Mouse (Mus musculus) heart, adult 2 months (tissue): ENCODE data around the gene Itpr2. TPM values are rescaled to one million over a fixed set of nuclear protein-coding genes. Genes with fewer than 3 reads are reported as not detected.

ENCODE experiments used
- DNase-seq, 2 experiments: peaks; one replicate each; pipeline ENCODE4 v3.0.0; 2021
- H3K27ac ChIP-seq: fragments of 200-600 bp; 2 replicates; pipeline ENCODE4 v1.8.1; 2022
- H3K27me3 ChIP-seq: fragments of 200-500 bp; 2 replicates; pipeline ENCODE4 v1.6.1; 2012; ENCODE audit warnings: mild to moderate bottlenecking, low read length, inconsistent platforms, mixed read lengths; ENCODE audit not compliant: control insufficient read depth, insufficient read depth
- H3K36me3 ChIP-seq: fragments of 200-500 bp; 2 replicates; pipeline ENCODE4 v1.6.1; 2012; ENCODE audit warnings: low read length, inconsistent platforms; ENCODE audit not compliant: control insufficient read depth, insufficient read depth
- H3K4me1 ChIP-seq: fragments of 200-500 bp; 2 replicates; pipeline ENCODE4 v1.6.1; 2011; ENCODE audit warnings: low read length; ENCODE audit not compliant: control insufficient read depth, insufficient read depth
- H3K4me3 ChIP-seq: fragments of 200-600 bp; 2 replicates; pipeline ENCODE4 v1.8.1; 2022
- H3K79me2 ChIP-seq: fragments of 200-500 bp; replicated peaks from 2 replicates; pipeline ENCODE4 v1.6.1; 2012; ENCODE audit warnings: mild to moderate bottlenecking, inconsistent platforms, low read length, moderate library complexity, mixed read lengths; ENCODE audit not compliant: control insufficient read depth, insufficient read depth
- H3K9ac ChIP-seq: fragments of 200-500 bp; 2 replicates; pipeline ENCODE4 v1.6.1; 2012; ENCODE audit warnings: low read depth, mild to moderate bottlenecking, control low read depth, inconsistent platforms, low read length, mixed read lengths
- CTCF ChIP-seq: fragments of 200-600 bp; IDR thresholded peaks from 2 replicates; pipeline ENCODE4 v1.8.1; 2022; ENCODE audit warnings: antibody characterized with exemption, mild to moderate bottlenecking, moderate library complexity
- EP300 ChIP-seq: fragments of 200-500 bp; IDR thresholded peaks from 2 replicates; pipeline ENCODE4 v1.6.1; 2011; ENCODE audit warnings: low read depth, low read length, control low read depth; ENCODE audit not compliant: insufficient read depth
- POLR2A ChIP-seq: fragments of 200-500 bp; IDR thresholded peaks from 2 replicates; pipeline ENCODE4 v1.6.1; 2011; ENCODE audit warnings: mild to moderate bottlenecking, low read depth, low read length, control low read depth; ENCODE audit not compliant: insufficient read depth
- WGBS: fragments of 180-500 bp; shearing (Covaris S2); methylation state at CpG from one replicate; pipeline ENCODE4 v1.1.7; 2018; 5-methylcytosine and 5-hydroxymethylcytosine counted together
- intact Hi-C: fragments of 180-260 bp; cut with DNase I; formaldehyde crosslinking; loops from one replicate; pipeline ENCODE4 v1.15.1; 2025
- polyA plus RNA-seq: library from polyadenylated mRNA; depleted of rRNA; stranded (reverse); fragments of >200 nt; gene quantifications from 2 replicates; pipeline ENCODE4 v1.2.3, GENCODE M21; 2012
- total RNA-seq, 2 experiments: library from RNA; stranded (reverse); gene quantifications; 2 replicates each; pipeline ENCODE4 v1.2.3; 2021

Gene Itpr2
- total and polyA plus RNA-seq, 3 experiments: 6.6 to 23.7 (median 20.1) TPM

GRCm38 (mm10) chr6:146255656-146256055 is 246.4 kb downstream of the Itpr2 start:
- intact Hi-C loops: no loop called here
- Histone ChIP-seq H3K27me3 (no peaks in the 10 kb centered on the region), H3K27ac (no peak overlapping the region), H3K9ac (no peak overlapping the region), H3K4me1 (peaks cover 6% of the 10 kb centered on the region; the same call in 1 of the 2 replicates), H3K36me3 (no peaks in the 10 kb centered on the region), H3K4me3 (no peak overlapping the region), H3K79me2 (no peaks in the 10 kb centered on the region; the same call in 1 of the 2 replicates)
- TF ChIP-seq POLR2A: no peak
- no peak for TF ChIP-seq CTCF
- TF ChIP-seq EP300: no peak
- DNase-seq: no peak
- WGBS: 92% methylated on average over 6 of the region's 6 CpGs

- intact Hi-C loops: no loop called here
- DNase-seq: no peak
- no peaks in the 10 kb centered on the region for H3K27me3 ChIP-seq
- H3K4me1 ChIP-seq: peaks cover 6% of the 10 kb centered on the region; the same call in 1 of the 2 replicates
- H3K36me3 ChIP-seq: no peaks in the 10 kb centered on the region
- H3K27ac ChIP-seq: no peak overlapping the region
- 85% methylated on average over 9 of the region's 9 CpGs for WGBS
- TF ChIP-seq POLR2A (no peak), EP300 (no peak), CTCF (no peak)
- no peaks in the 10 kb centered on the region; the same call in 1 of the 2 replicates for H3K79me2 ChIP-seq
- no peak overlapping the region for H3K4me3 ChIP-seq
- H3K9ac ChIP-seq: no peak overlapping the region
These were observed 247.1 kb downstream of the Itpr2 start for GRCm38 (mm10) chr6:146254931-146255330.

- intact Hi-C loops: no loop called here
- Histone ChIP-seq H3K9ac (no peak overlapping the region), H3K27ac (no peak overlapping the region), H3K79me2 (no peaks in the 10 kb centered on the region; the same call in 1 of the 2 replicates), H3K36me3 (no peaks in the 10 kb centered on the region), H3K27me3 (no peaks in the 10 kb centered on the region), H3K4me3 (no peak overlapping the region), H3K4me1 (peaks cover 6% of the 10 kb centered on the region; the same call in 1 of the 2 replicates)
- DNase-seq: no peak
- no peak for TF ChIP-seq CTCF
- TF ChIP-seq POLR2A: no peak
- no peak for TF ChIP-seq EP300
- 69% methylated on average over 3 of the region's 3 CpGs for WGBS
These were observed 247.7 kb downstream of the Itpr2 start for GRCm38 (mm10) chr6:146254216-146254820.

- Histone ChIP-seq H3K4me3 (no peak overlapping the region), H3K4me1 (no peaks in the 10 kb centered on the region; the same call in 1 of the 2 replicates), H3K79me2 (no peaks in the 10 kb centered on the region), H3K36me3 (no peaks in the 10 kb centered on the region), H3K9ac (no peak overlapping the region), H3K27ac (no peak overlapping the region), H3K27me3 (no peaks in the 10 kb centered on the region)
- intact Hi-C loops: no loop called here
- TF ChIP-seq EP300: no peak
- TF ChIP-seq POLR2A: no peak
- TF ChIP-seq CTCF: no peak
- DNase-seq: no peak
- WGBS: 73% methylated on average over 6 of the region's 6 CpGs
These were observed 252.9 kb downstream of the Itpr2 start for GRCm38 (mm10) chr6:146249096-146249495.

- no peak for TF ChIP-seq CTCF
- TF ChIP-seq EP300: no peak
- no peak for TF ChIP-seq POLR2A
- no peaks in the 10 kb centered on the region for H3K79me2 ChIP-seq
- H3K4me3 ChIP-seq: no peak overlapping the region
- no peak overlapping the region for H3K9ac ChIP-seq
- no peaks in the 10 kb centered on the region for H3K36me3 ChIP-seq
- no peaks in the 10 kb centered on the region; the same call in 1 of the 2 replicates for H3K4me1 ChIP-seq
- intact Hi-C loops: no loop called here
- H3K27ac ChIP-seq: no peak overlapping the region
- H3K27me3 ChIP-seq: no peaks in the 10 kb centered on the region
- WGBS: 76% methylated on average over 2 of the region's 2 CpGs
- DNase-seq: no peak
These were observed 253.7 kb downstream of the Itpr2 start for GRCm38 (mm10) chr6:146248341-146248740.

DNA sequence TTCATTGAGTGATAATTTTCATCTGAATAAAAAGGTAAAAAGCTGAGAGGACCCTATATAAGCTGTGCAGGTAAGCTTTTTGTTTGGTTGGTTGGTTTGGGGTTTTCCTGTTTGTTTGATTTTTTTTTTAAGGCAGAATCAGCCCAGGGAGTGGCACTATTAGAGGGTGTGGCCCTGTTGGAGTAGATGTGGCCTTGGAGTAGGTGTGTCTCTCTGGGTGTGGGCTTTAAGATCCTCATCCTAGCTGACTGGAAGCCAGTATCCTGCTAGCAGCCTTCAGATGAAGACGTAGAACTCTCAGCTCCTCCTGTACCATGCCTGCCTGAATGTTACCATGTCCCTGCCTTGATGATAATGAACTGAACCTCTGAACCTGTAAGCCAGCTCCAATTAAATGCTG is 254.1 kb downstream of the Itpr2 start:
- intact Hi-C loops: no loop called here
- Histone ChIP-seq H3K9ac (no peak overlapping the region), H3K36me3 (no peaks in the 10 kb centered on the region), H3K27ac (no peak overlapping the region), H3K27me3 (no peaks in the 10 kb centered on the region), H3K4me1 (no peaks in the 10 kb centered on the region; the same call in 1 of the 2 replicates), H3K4me3 (no peak overlapping the region), H3K79me2 (no peaks in the 10 kb centered on the region)
- DNase-seq: no peak
- 43% methylated on average over 1 of the region's 1 CpGs for WGBS
- no peak for TF ChIP-seq CTCF
- TF ChIP-seq EP300: no peak
- TF ChIP-seq POLR2A: no peak
